Mouse (Mus musculus) hindbrain, embryonic 16.5 days (tissue): ENCODE measurements at regions not wholly inside any gene's neighbourhood (a gene's known extent, or its start where the extent isn't known, plus 50 kb on each side); places are given as distances from the start of the nearest gene placed in this dataset.

Experiments used
- ATAC-seq: fragments of 200-750 bp; cut with Nextera tagmentation; 2 replicates; pipeline ENCODE4 v1.8.0; 2017; ENCODE audit warnings: moderate TSS enrichment, moderate library complexity
- H3K27ac ChIP-seq: fragments of 300-500 bp; sonication (generic); 2 replicates; pipeline ENCODE4 v1.5.1; 2014; ENCODE audit warnings: low read depth, mild to moderate bottlenecking, control low read depth, low read length, moderate library complexity
- H3K27me3 ChIP-seq: fragments of 300-500 bp; sonication (generic); replicated peaks from 2 replicates; pipeline ENCODE4 v1.6.1; 2014; ENCODE audit warnings: low read length; ENCODE audit not compliant: control insufficient read depth, insufficient read depth
- H3K36me3 ChIP-seq: fragments of 300-500 bp; sonication (generic); 2 replicates; pipeline ENCODE4 v1.6.1; 2014; ENCODE audit warnings: mild to moderate bottlenecking, low read length, moderate library complexity, mixed read lengths; ENCODE audit not compliant: control insufficient read depth, insufficient read depth
- H3K4me1 ChIP-seq: fragments of 300-500 bp; sonication (generic); 2 replicates; pipeline ENCODE4 v1.6.1; 2014; ENCODE audit warnings: low read depth, low read length; ENCODE audit not compliant: control insufficient read depth, insufficient read depth
- H3K4me2 ChIP-seq: fragments of 300-500 bp; sonication (generic); 2 replicates; pipeline ENCODE4 v1.6.1; 2014; ENCODE audit warnings: mild to moderate bottlenecking, low read length, control low read depth, moderate library complexity
- H3K4me3 ChIP-seq: fragments of 300-500 bp; sonication (generic); 2 replicates; pipeline ENCODE4 v1.5.1; 2014; ENCODE audit warnings: mild to moderate bottlenecking, low read length, control low read depth, moderate library complexity
- H3K9ac ChIP-seq: fragments of 300-500 bp; sonication (generic); 2 replicates; pipeline ENCODE4 v1.6.1; 2014; ENCODE audit warnings: low read depth, mild to moderate bottlenecking, control low read depth, low read length, moderate library complexity
- H3K9me3 ChIP-seq: fragments of 300-500 bp; sonication (generic); 2 replicates; pipeline ENCODE4 v1.6.1; 2014; ENCODE audit warnings: mild to moderate bottlenecking, low read length, moderate library complexity; ENCODE audit not compliant: control insufficient read depth
- WGBS: fragments of 180-500 bp; shearing (Covaris S2); extraction: QIAGEN DNeasy Blood & Tissue Kit; methylation state at CpG from one replicate; pipeline ENCODE4 v1.1.7; 2014; 5-methylcytosine and 5-hydroxymethylcytosine counted together

DNA sequence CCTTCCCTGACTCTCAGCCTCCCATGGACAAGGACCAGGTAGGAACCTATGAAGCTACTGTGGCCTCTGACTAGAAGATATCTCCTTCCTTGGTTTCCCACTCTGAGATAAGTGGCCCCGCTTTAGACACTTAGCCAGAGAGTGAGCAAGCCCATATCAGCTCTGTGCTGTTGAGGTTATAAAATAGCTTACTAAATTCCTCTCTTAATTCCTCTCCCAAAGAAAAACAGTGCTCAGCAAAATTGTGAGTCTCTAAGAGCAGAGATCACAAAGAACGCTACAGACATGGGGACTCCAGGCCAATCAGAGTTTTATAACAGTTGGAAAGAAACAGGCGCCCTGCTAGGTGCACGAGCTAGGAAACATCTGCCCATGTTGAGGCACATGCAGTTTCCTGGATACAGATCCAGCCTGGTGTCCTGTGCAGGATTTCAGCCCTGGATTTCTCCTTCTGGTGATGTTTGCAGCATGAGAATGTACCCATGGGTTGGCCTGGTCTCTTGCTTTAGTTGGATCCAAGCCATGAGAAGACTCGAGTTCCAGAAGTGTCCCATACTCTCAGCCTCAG is 108.9 kb upstream of the Arhgap28 start:
- no peaks in the 10 kb centered on the region for H3K27me3 ChIP-seq
- no peak overlapping the region for H3K9ac ChIP-seq
- H3K4me3 ChIP-seq, result no peak overlapping the region
- 78% methylated on average over 5 of the region's 5 CpGs for WGBS
- no peak for ATAC-seq
- H3K4me1 ChIP-seq, result no peaks in the 10 kb centered on the region
- no peak overlapping the region for H3K27ac ChIP-seq
- H3K36me3 ChIP-seq, result no peaks in the 10 kb centered on the region
- H3K9me3 ChIP-seq, result no peaks in the 10 kb centered on the region
- H3K4me2 ChIP-seq, result no peak overlapping the region

DNA sequence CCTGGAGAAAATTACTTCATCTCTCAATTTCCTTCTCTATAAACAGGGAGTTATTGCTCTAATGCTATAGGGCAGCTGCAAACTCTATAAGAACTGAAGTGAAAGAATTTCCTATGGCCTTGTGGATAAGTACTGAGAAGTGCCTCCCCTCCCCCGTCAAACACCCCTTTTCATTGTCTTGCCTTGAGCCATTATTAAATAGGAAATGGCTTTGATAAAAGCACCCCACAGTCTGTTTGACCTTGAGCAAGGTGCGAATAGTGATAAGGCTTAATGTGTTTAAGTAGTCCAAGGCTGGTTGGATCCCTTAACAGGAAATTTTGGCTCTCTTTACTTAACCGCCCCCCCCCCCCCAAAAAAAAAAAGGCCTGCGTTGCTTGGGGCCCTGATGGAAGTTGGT is 111.7 kb upstream of the Arhgap28 start:
- H3K27ac ChIP-seq, result no peak overlapping the region
- H3K4me1 ChIP-seq, result no peaks in the 10 kb centered on the region
- ATAC-seq, result no peak
- no peak overlapping the region for H3K4me3 ChIP-seq
- H3K9me3 ChIP-seq, result no peaks in the 10 kb centered on the region
- no peak overlapping the region for H3K4me2 ChIP-seq
- H3K36me3 ChIP-seq, result no peaks in the 10 kb centered on the region
- no peaks in the 10 kb centered on the region for H3K27me3 ChIP-seq
- H3K9ac ChIP-seq, result no peak overlapping the region
- 87% methylated on average over 4 of the region's 4 CpGs for WGBS

DNA sequence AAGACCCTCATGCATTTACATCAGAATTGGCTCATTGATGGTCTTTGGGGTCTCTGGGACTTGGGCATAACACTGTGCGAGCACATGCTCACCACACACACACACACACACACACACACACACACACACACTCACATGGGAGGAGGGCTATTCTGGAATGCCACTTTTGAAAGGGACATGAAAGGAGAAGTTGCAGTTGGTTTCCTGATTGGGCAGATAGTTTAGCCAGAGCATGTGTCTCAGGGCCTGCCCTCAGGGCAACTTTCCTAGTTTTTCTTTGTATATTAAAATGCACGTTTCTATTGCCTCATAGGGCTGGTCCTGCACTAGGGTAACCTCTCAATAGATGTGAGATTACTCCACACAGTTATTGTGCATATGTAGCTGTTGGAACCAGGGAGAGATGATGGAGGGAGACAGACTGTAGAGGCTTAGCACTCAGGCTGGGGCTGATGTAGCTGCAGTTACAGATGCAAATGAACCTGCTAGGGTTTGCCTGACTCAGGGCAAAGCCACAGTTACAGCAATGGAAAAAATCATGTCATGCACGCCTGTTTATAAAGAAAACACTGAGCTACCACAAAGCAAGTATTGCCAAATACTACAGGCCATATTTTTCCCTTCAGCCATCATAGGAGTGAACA is 115.3 kb upstream of the Arhgap28 start:
- no peak overlapping the region for H3K4me2 ChIP-seq
- WGBS, result 61% methylated on average over 3 of the region's 3 CpGs
- no peak for ATAC-seq
- H3K4me3 ChIP-seq, result no peak overlapping the region
- no peaks in the 10 kb centered on the region for H3K4me1 ChIP-seq
- H3K27ac ChIP-seq, result no peak overlapping the region
- no peaks in the 10 kb centered on the region for H3K27me3 ChIP-seq
- H3K36me3 ChIP-seq, result no peaks in the 10 kb centered on the region
- H3K9me3 ChIP-seq, result no peaks in the 10 kb centered on the region
- no peak overlapping the region for H3K9ac ChIP-seq

DNA sequence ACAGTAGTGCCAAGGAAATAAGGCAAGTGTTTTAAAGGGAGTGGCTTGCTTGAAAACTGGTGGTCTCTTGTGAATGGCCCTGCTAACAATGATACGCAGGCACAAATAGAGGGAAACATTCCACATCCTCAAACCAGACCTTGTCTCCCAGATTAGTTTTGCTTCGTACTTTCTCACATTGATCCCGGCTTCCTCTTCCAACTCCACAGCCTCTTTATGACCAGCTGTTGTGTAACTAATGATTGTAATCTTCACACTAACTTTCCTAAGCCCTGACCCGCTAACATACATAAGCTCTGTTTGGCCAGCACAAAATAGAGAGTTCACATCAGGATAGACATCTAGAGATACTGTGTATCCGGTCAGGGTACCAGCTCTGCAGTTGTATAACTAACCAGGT is 116.3 kb upstream of the Arhgap28 start:
- Histone ChIP-seq H3K9me3 (no peaks in the 10 kb centered on the region), H3K36me3 (no peaks in the 10 kb centered on the region), H3K4me1 (no peaks in the 10 kb centered on the region), H3K27me3 (no peaks in the 10 kb centered on the region), H3K27ac (no peak overlapping the region), H3K4me2 (no peak overlapping the region), H3K9ac (no peak overlapping the region), H3K4me3 (no peak overlapping the region)
- whole genome bisulfite sequencing, result 91% methylated on average over 5 of the region's 5 CpGs
- ATAC-seq, result no peak

DNA sequence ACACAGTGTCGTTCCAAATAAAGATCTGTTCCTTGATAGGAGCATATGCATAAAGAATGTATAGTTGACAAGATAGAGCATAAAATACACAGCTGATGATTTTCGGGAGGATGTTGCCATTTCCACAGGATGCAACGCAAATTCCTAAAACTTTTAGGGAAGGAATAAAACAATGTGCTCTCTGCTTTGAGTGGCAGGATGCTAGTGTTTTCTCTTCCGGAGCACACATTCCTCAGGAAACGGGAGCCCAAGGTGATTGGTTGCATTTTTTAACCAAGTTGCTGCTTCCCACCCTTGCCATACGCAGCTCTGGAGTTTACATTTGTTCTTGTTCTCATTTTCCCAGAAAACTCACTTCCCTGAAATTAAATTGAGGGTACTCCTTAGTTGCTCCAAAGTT is 116.8 kb upstream of the Arhgap28 start:
- no peaks in the 10 kb centered on the region for H3K36me3 ChIP-seq
- H3K4me1 ChIP-seq, result no peaks in the 10 kb centered on the region
- H3K9ac ChIP-seq, result no peak overlapping the region
- no peak overlapping the region for H3K4me2 ChIP-seq
- no peak overlapping the region for H3K27ac ChIP-seq
- no peak for ATAC-seq
- WGBS, result 85% methylated on average over 6 of the region's 6 CpGs
- H3K4me3 ChIP-seq, result no peak overlapping the region
- H3K9me3 ChIP-seq, result no peaks in the 10 kb centered on the region
- H3K27me3 ChIP-seq, result no peaks in the 10 kb centered on the region

DNA sequence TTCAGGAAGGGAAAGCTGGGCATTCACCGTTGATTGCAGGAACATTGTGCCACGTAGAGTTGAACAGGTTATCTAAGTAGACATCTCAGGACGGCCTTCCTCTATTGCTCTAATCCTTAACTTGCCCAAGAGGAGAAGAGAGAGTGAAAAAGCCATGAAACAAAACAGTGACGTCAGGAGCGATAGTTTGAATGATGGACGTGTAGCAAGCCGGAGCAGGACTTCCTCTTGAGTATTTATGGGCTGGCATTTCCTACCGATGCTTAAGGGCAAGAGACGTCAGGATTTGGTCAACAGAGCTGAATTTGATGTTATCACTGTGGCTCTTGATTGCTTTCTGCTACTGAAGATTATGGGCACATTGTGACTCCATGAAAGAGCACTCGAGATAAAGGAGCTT is 130.5 kb upstream of the Arhgap28 start:
- H3K27ac ChIP-seq, result no peak overlapping the region
- no peak overlapping the region for H3K9ac ChIP-seq
- H3K4me2 ChIP-seq, result no peak overlapping the region
- H3K4me3 ChIP-seq, result no peak overlapping the region
- no peaks in the 10 kb centered on the region for H3K27me3 ChIP-seq
- no peaks in the 10 kb centered on the region for H3K4me1 ChIP-seq
- no peaks in the 10 kb centered on the region for H3K36me3 ChIP-seq
- no peak for ATAC-seq
- H3K9me3 ChIP-seq, result no peaks in the 10 kb centered on the region
- whole genome bisulfite sequencing, result 86% methylated on average over 10 of the region's 10 CpGs

DNA sequence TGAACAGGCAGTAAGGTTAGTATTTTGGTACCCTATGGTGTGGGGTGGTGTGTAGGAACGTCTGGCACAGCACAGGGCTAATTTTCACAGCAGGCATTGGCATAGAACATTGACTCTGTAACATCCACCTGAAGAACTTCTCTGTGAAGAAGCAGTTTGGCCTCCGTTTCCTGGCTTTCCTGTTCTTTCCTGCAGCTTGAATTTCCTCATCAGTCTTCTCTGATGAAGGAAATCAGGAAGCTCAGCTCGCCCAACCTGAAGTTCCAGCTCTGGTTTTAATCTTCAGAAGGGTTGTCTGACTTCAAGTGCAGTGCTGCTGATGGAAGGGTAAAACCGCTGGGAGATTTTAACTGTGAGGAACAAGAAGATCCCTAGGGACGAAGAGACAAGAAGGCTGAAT is 131.5 kb upstream of the Arhgap28 start:
- Histone ChIP-seq H3K36me3 (no peaks in the 10 kb centered on the region), H3K27me3 (no peaks in the 10 kb centered on the region), H3K9me3 (no peaks in the 10 kb centered on the region), H3K4me2 (no peak overlapping the region), H3K27ac (no peak overlapping the region), H3K9ac (no peak overlapping the region), H3K4me3 (no peak overlapping the region), H3K4me1 (no peaks in the 10 kb centered on the region)
- WGBS, result 69% methylated on average over 5 of the region's 5 CpGs
- ATAC-seq, result no peak

DNA sequence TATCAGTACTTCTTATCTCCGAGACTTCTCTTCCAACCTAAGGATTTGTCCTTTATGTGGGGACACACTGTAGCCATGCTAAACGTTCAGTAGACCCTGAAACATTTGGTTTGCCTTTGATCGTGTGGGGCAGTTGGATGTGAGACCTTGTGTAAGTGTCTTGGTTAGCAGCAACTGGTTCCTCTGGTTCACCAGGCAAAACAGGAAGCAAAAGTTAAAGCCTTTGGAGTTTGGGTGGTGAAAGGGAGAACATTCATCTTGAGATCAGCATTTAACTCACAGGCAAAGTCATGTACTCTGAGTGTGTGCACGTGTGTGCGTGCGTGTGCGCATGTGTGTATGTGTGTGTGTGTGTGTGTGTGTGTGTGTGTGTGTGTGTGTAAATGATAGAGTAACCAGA is 130.3 kb upstream of the L3mbtl4 start:
- H3K4me2 ChIP-seq, result no peak overlapping the region
- no peak overlapping the region for H3K4me3 ChIP-seq
- H3K9me3 ChIP-seq, result no peaks in the 10 kb centered on the region
- H3K36me3 ChIP-seq, result no peaks in the 10 kb centered on the region
- no peak overlapping the region for H3K9ac ChIP-seq
- WGBS, result 88% methylated on average over 7 of the region's 7 CpGs
- H3K4me1 ChIP-seq, result no peaks in the 10 kb centered on the region
- no peaks in the 10 kb centered on the region for H3K27me3 ChIP-seq
- H3K27ac ChIP-seq, result no peak overlapping the region
- ATAC-seq, result no peak

DNA sequence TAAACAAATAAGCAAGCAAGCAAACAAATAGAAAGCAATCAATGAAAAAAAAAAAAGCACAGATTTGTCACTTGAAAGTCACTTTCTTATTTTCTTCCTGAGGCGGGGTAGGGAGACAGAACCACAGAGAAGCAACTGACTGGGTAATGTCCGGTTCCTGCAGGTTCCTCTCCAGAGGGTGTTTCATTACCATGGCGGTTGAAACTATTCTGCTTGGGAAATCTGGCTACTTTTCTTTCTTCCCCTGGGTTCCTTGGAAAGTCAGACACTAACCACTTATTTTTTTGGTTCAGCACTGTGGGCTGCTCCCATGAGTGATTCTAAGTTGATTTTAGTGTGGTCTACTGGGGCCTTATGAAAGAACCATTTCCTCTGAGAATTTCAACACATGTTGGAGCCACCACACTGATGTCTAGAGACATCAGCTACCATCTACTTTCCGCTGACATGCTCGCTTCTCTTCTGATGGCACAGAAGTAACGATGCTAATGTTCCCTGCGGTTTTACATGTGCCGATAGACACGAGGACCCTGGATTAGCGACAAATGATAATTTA is 124.3 kb upstream of the L3mbtl4 start:
- Histone ChIP-seq H3K4me1 (no peaks in the 10 kb centered on the region), H3K9me3 (no peaks in the 10 kb centered on the region), H3K9ac (no peak overlapping the region), H3K4me2 (no peak overlapping the region), H3K27ac (no peak overlapping the region), H3K27me3 (no peaks in the 10 kb centered on the region), H3K4me3 (no peak overlapping the region), H3K36me3 (no peaks in the 10 kb centered on the region)
- no peak for ATAC-seq
- 92% methylated on average over 10 of the region's 10 CpGs for WGBS
